22 mouse cellular contexts compared by ENCODE assay signal in the genomic region with DNA sequence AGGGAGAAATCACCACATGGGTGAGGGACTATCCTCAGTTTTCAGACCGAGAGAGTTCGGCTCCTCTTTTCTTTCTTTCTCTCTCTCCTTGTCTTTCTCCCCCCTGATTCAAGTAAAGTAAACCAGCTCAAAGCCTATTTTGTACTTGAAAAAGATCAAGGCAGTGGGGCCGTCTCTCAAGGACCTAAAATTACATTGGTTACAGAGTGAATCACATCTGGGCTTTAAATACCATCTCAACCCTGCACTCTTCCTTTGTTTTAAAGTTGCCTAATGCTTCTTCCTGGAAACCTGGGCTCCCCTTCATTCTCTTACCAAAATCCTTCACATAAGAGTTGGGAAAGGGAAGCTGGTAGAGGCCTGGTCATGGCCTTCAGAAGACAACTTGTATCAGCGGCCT.
A peak's percentile ranks its signal among the peaks of the same experiment; 100 is the strongest.
DNase-seq lines count a peak whose midpoint lies in the region; ATAC-seq lines count a peak whose summit lies in the region.
"Had no signal": no experiment of that assay in that cellular context is flagged by ENCODE, and none has a peak within 500 bp of the region (broad histone marks: within the 10 kb centered on the region; RNA-seq: fewer than 3 reads in every experiment).

No protein-coding gene starts in this region.

- H3K4me1 ChIP-seq in forebrain, embryonic 13.5 days, result peaks cover 48% of the 10 kb centered on the region
- H3K4me1 ChIP-seq in forebrain, embryonic 14.5 days (ENCODE audit: control insufficient read depth, insufficient read depth, low read length), result peaks cover 19% of the 10 kb centered on the region
- H3K4me1 ChIP-seq in hindbrain, embryonic 15.5 days (replicated peaks), result peaks cover 36% of the 10 kb centered on the region
- peaks cover 24% of the 10 kb centered on the region for H3K4me1 ChIP-seq in hindbrain, embryonic 16.5 days (ENCODE audit: control insufficient read depth, insufficient read depth, low read depth, low read length)
- peaks cover 33% of the 10 kb centered on the region for H3K4me1 ChIP-seq in neural tube, embryonic 14.5 days (ENCODE audit: control insufficient read depth, insufficient read depth, low read length)
- peaks cover 57% of the 10 kb centered on the region for H3K4me1 ChIP-seq in neural tube, embryonic 15.5 days

- ATAC-seq in forebrain, embryonic 13.5 days, result no peak
- ATAC-seq in forebrain, embryonic 14.5 days, result no peak
- no peak for ATAC-seq in hindbrain, embryonic 15.5 days (ENCODE audit: low FRiP score, low read depth)
- ATAC-seq in hindbrain, embryonic 16.5 days, result no peak
- ATAC-seq in neural tube, embryonic 14.5 days (ENCODE audit: low read depth), result no peak
- no peak for ATAC-seq in neural tube, embryonic 15.5 days (ENCODE audit: low FRiP score)
- ATAC-seq: CD4-positive, CD25-positive, alpha-beta regulatory T cell, adult 4 months; forebrain, embryonic 16.5 days had no signal

- no peak overlapping the region for H3K9ac ChIP-seq in forebrain, embryonic 13.5 days
- H3K9ac ChIP-seq in forebrain, embryonic 14.5 days (ENCODE audit: low read length), result no peak overlapping the region
- H3K9ac ChIP-seq in hindbrain, embryonic 15.5 days, result no peak overlapping the region
- no peak overlapping the region for H3K9ac ChIP-seq in hindbrain, embryonic 16.5 days (ENCODE audit: low read depth, low read length)
- H3K9ac ChIP-seq in neural tube, embryonic 14.5 days (replicated peaks; ENCODE audit: low read depth, low read length), result no peak overlapping the region
- no peak overlapping the region for H3K9ac ChIP-seq in neural tube, embryonic 15.5 days (replicated peaks)
- H3K9ac ChIP-seq: embryonic facial prominence, embryonic 15.5 days; heart, embryonic 12.5 days had no signal

- no peaks in the 10 kb centered on the region for H3K9me3 ChIP-seq in forebrain, embryonic 13.5 days (replicated peaks)
- H3K9me3 ChIP-seq in forebrain, embryonic 14.5 days (replicated peaks; ENCODE audit: control insufficient read depth, low read length), result no peaks in the 10 kb centered on the region
- no peaks in the 10 kb centered on the region for H3K9me3 ChIP-seq in hindbrain, embryonic 15.5 days
- no peaks in the 10 kb centered on the region for H3K9me3 ChIP-seq in hindbrain, embryonic 16.5 days (ENCODE audit: control insufficient read depth, low read length)
- H3K9me3 ChIP-seq in neural tube, embryonic 14.5 days (ENCODE audit: control insufficient read depth, low read length), result no peaks in the 10 kb centered on the region
- H3K9me3 ChIP-seq in neural tube, embryonic 15.5 days (replicated peaks), result no peaks in the 10 kb centered on the region
- H3K9me3 ChIP-seq: embryonic facial prominence, embryonic 15.5 days; forebrain, embryonic 10.5 days; heart, embryonic 12.5 days had no signal

- DNase-seq in forebrain, embryonic 14.5 days (ENCODE audit: low spot score), result no peak
- no peak for DNase-seq in urinary bladder, postnatal 14 days (ENCODE audit: low spot score)
- DNase-seq: adrenal gland, adult 8-10 months; adrenal gland, postnatal 36 days; B cell, adult 2 months; cerebellum, adult 11 months; cerebellum, adult 8-10 months; cerebellum, postnatal 14 days; embryo, embryonic 11 days; gastrocnemius, postnatal 25 days had no signal

- no peaks in the 10 kb centered on the region for H3K27me3 ChIP-seq in forebrain, embryonic 13.5 days
- H3K27me3 ChIP-seq in forebrain, embryonic 14.5 days (replicated peaks; ENCODE audit: control insufficient read depth, insufficient read depth, low read length), result no peaks in the 10 kb centered on the region
- H3K27me3 ChIP-seq in hindbrain, embryonic 15.5 days, result no peaks in the 10 kb centered on the region
- H3K27me3 ChIP-seq in hindbrain, embryonic 16.5 days (replicated peaks; ENCODE audit: control insufficient read depth, insufficient read depth, low read length), result no peaks in the 10 kb centered on the region
- no peaks in the 10 kb centered on the region for H3K27me3 ChIP-seq in neural tube, embryonic 14.5 days (ENCODE audit: control insufficient read depth, insufficient read depth, low read length)
- H3K27me3 ChIP-seq in neural tube, embryonic 15.5 days (replicated peaks), result no peaks in the 10 kb centered on the region
- H3K27me3 ChIP-seq: embryonic facial prominence, embryonic 15.5 days had no signal

- no peak overlapping the region for H3K4me3 ChIP-seq in forebrain, embryonic 13.5 days
- no peak overlapping the region for H3K4me3 ChIP-seq in forebrain, embryonic 14.5 days (ENCODE audit: low read depth, low read length)
- H3K4me3 ChIP-seq in hindbrain, embryonic 15.5 days, result no peak overlapping the region
- no peak overlapping the region for H3K4me3 ChIP-seq in hindbrain, embryonic 16.5 days (ENCODE audit: low read length)
- no peak overlapping the region for H3K4me3 ChIP-seq in neural tube, embryonic 14.5 days (ENCODE audit: low read depth, low read length)
- no peak overlapping the region for H3K4me3 ChIP-seq in neural tube, embryonic 15.5 days (replicated peaks)
- H3K4me3 ChIP-seq: embryonic facial prominence, embryonic 15.5 days; erythroblast, embryonic 14.5 days; forebrain, embryonic 10.5 days; heart, embryonic 12.5 days had no signal

- H3K36me3 ChIP-seq in forebrain, embryonic 13.5 days (ENCODE audit: poor library complexity, severe bottlenecking), result no peaks in the 10 kb centered on the region
- H3K36me3 ChIP-seq in forebrain, embryonic 14.5 days (ENCODE audit: control insufficient read depth, insufficient read depth, low read length), result no peaks in the 10 kb centered on the region
- H3K36me3 ChIP-seq in hindbrain, embryonic 15.5 days, result no peaks in the 10 kb centered on the region
- no peaks in the 10 kb centered on the region for H3K36me3 ChIP-seq in hindbrain, embryonic 16.5 days (ENCODE audit: control insufficient read depth, insufficient read depth, low read length)
- no peaks in the 10 kb centered on the region for H3K36me3 ChIP-seq in neural tube, embryonic 14.5 days (ENCODE audit: control insufficient read depth, insufficient read depth, low read length)
- no peaks in the 10 kb centered on the region for H3K36me3 ChIP-seq in neural tube, embryonic 15.5 days
- H3K36me3 ChIP-seq: embryonic facial prominence, embryonic 15.5 days; forebrain, embryonic 10.5 days; G1E; heart, embryonic 12.5 days had no signal

- 62% methylated on average over 4 of the region's 4 CpGs for WGBS in forebrain, embryonic 13.5 days
- WGBS in forebrain, embryonic 14.5 days, result 65% methylated on average over 4 of the region's 4 CpGs
- WGBS in hindbrain, embryonic 15.5 days, result 90% methylated on average over 4 of the region's 4 CpGs
- WGBS in hindbrain, embryonic 16.5 days, result 84% methylated on average over 4 of the region's 4 CpGs
- 85% methylated on average over 4 of the region's 4 CpGs for WGBS in neural tube, embryonic 14.5 days
- WGBS in neural tube, embryonic 15.5 days, result 73% methylated on average over 4 of the region's 4 CpGs

- no peak overlapping the region for H3K27ac ChIP-seq in forebrain, embryonic 13.5 days
- H3K27ac ChIP-seq in forebrain, embryonic 14.5 days (ENCODE audit: low read depth, low read length), result no peak overlapping the region
- no peak overlapping the region for H3K27ac ChIP-seq in hindbrain, embryonic 15.5 days (replicated peaks)
- H3K27ac ChIP-seq in hindbrain, embryonic 16.5 days (ENCODE audit: low read depth, low read length), result no peak overlapping the region
- H3K27ac ChIP-seq in neural tube, embryonic 14.5 days (ENCODE audit: low read depth, low read length), result 0 out of 2 replicates have a peak overlapping the region, but pooled peaks have one; percentile 2
- H3K27ac ChIP-seq in neural tube, embryonic 15.5 days (replicated peaks), result no peak overlapping the region
- H3K27ac ChIP-seq: embryonic facial prominence, embryonic 15.5 days; forebrain, embryonic 10.5 days had no signal

- 0 out of 2 replicates have a peak overlapping the region, but pooled peaks have one; percentile 0 for H3K4me2 ChIP-seq in forebrain, embryonic 13.5 days
- H3K4me2 ChIP-seq in forebrain, embryonic 14.5 days (ENCODE audit: low read length), result no peak overlapping the region
- 0 out of 2 replicates have a peak overlapping the region, but pooled peaks have one; percentile 5 for H3K4me2 ChIP-seq in hindbrain, embryonic 15.5 days
- H3K4me2 ChIP-seq in hindbrain, embryonic 16.5 days (ENCODE audit: low read length), result no peak overlapping the region
- H3K4me2 ChIP-seq in neural tube, embryonic 14.5 days (ENCODE audit: low read depth, low read length), result no peak overlapping the region
- no peak overlapping the region; the same call in 1 of the 2 replicates for H3K4me2 ChIP-seq in neural tube, embryonic 15.5 days
- H3K4me2 ChIP-seq: embryonic facial prominence, embryonic 15.5 days; heart, embryonic 12.5 days had no signal

Comparison
In these comparisons a context has a peak if more than half of its experiments do, and no peak if none do; other contexts are left out.
1. H3K4me2 ChIP-seq: peak in forebrain, embryonic 13.5 days (single experiment) and hindbrain, embryonic 15.5 days (single experiment); none in forebrain, embryonic 14.5 days (single experiment), hindbrain, embryonic 16.5 days (single experiment), neural tube, embryonic 14.5 days (single experiment) and neural tube, embryonic 15.5 days (single experiment).